In the genomic region with DNA sequence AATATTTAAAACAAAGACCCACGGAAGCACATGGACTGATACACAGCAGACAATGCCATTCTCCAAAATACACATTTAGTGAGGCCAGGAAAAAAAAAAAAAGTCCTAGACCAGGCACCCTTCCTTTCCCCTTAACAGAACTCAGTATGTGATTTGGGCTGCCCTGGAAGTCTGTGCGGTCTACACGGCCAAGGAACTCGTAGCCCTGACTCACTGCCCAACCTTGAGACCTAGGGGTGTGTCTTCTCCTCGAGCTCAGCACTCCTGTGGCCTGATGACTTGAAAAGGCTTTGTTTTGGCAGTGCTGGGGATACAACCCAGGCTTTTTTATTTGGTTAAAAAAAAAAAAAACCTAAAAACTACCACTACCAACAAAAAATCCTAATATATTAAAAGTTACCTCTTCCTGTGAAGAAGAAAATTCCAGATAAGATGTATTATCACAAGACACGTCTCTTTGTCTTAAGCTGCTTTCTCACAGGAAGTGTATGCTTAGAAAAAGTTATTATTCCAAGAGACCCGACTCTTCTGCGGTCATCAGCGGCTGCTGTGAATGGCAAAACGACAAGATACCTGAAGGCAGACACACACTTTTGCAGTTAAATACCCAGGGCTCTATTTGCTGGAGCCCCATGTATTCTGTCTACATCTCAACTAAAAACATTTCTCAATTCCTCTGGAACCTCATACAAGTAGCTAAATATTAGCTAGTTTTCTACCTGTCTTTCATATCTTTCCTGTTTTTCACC, we compare ENCODE assay signal across 7 mouse cellular contexts. TPM values are rescaled to one million over a fixed set of nuclear protein-coding genes. Genes with fewer than 3 reads are reported as not detected.
A peak's percentile ranks its signal among the peaks of the same experiment; 100 is the strongest.
DNase-seq lines count a peak whose midpoint lies in the region; ATAC-seq and TF ChIP-seq lines count a peak whose summit lies in the region.
"Not testable (repeated sequence)": the region's sequence is repeated elsewhere in the genome, so short reads cannot be mapped to it uniquely, and the experiment has no call there.
"Had no signal": no experiment of that assay in that cellular context is flagged by ENCODE, and none has a peak within 500 bp of the region (broad histone marks: within the 10 kb centered on the region; RNA-seq: fewer than 3 reads in every experiment).

No protein-coding gene starts in this region.

- TF ChIP-seq CTCF in intestine, postnatal 0 days (IDR thresholded peaks at IDR 0.05; ENCODE audit: low read depth); kidney, adult 2 months (conservative IDR thresholded peaks at IDR 0.05; ENCODE audit: insufficient read depth, insufficient read length, low read depth, low read length): not testable (repeated sequence)

- DNase-seq in adipocyte (ENCODE audit: low spot score) = peak; percentile 97
- peak; percentile 52 for DNase-seq in adrenal gland, adult 8-10 months
- peak; percentile 43 for DNase-seq in adrenal gland, postnatal 25 days
- peak; percentile 81 for DNase-seq in kidney, adult 2 months
- DNase-seq in kidney, postnatal 25 days = peak; percentile 41 to 67

- not testable (repeated sequence) for H3K27ac ChIP-seq in intestine, postnatal 0 days (ENCODE audit: low read depth, low read length); kidney, adult 2 months (ENCODE audit: insufficient read depth, low read depth, low read length)

- ATAC-seq in intestine, postnatal 0 days = 0 out of 2 replicates have a peak, but pooled peaks have one; percentile 33

- H3K9ac ChIP-seq in intestine, postnatal 0 days (ENCODE audit: low read depth, low read length) = not testable (repeated sequence)

- TF ChIP-seq POLR2A in kidney, adult 2 months (IDR thresholded peaks at IDR 0.05; ENCODE audit: low read depth, low read length) = not testable (repeated sequence)

- not testable (repeated sequence) for H3K4me3 ChIP-seq in intestine, postnatal 0 days (ENCODE audit: low read depth, low read length); kidney, adult 2 months (ENCODE audit: insufficient read depth, low read depth, low read length)

- not testable (repeated sequence) for H3K4me1 ChIP-seq in intestine, postnatal 0 days (replicated peaks; ENCODE audit: control insufficient read depth, insufficient read depth, low read length); kidney, adult 2 months (ENCODE audit: control insufficient read depth, insufficient read depth, low read length)

- not testable (repeated sequence) for H3K4me2 ChIP-seq in intestine, postnatal 0 days (replicated peaks; ENCODE audit: low read depth)

- H3K27me3 ChIP-seq in intestine, postnatal 0 days (replicated peaks; ENCODE audit: control insufficient read depth, insufficient read depth, low read length); kidney, adult 2 months (replicated peaks; ENCODE audit: control insufficient read depth, insufficient read depth, low read length): not testable (repeated sequence)

- H3K9me3 ChIP-seq in intestine, postnatal 0 days (ENCODE audit: control insufficient read depth) = not testable (repeated sequence)

- peaks cover 14% of the 10 kb centered on the region for H3K36me3 ChIP-seq in intestine, postnatal 0 days (ENCODE audit: control insufficient read depth, insufficient read depth)
- not testable (repeated sequence) for H3K36me3 ChIP-seq in kidney, adult 2 months (ENCODE audit: control insufficient read depth, insufficient read depth, low read length)

- WGBS in intestine, postnatal 0 days = 40% methylated on average over 9 of the region's 10 CpGs
- WGBS in kidney, adult 2 months = 54% methylated on average over 10 of the region's 10 CpGs

RNA-seq across cellular contexts. Expression of a gene that starts 11.9 kb away (rescaled TPM):
- 10 to 100 TPM; 16.6 to 24.2 (median 20.5) TPM for total RNA-seq in adrenal gland, adult 8-10 months (2022)
- 14.0 and 17.0 TPM in 2 replicates for total RNA-seq in adrenal gland, postnatal 25 days (2021)
- 13.5 TPM in 2 replicates for polyA plus RNA-seq in intestine, postnatal 0 days (2015; fragmentation: Nextera tagmentation; extraction: Ambion mirVana)
- 37.1 and 39.1 TPM in 2 replicates for polyA plus RNA-seq in kidney, adult 2 months (2012; rRNA removed)
- polyA plus RNA-seq: erythroblast, embryonic 14.5 days had no signal

RNA-seq across cellular contexts. Expression of a gene that starts 23.7 kb away (rescaled TPM):
- total RNA-seq in adrenal gland, adult 8-10 months (2022) = 10 to 100 TPM; 51.0 to 82.1 (median 68.5) TPM
- 50.3 and 61.9 TPM in 2 replicates for total RNA-seq in adrenal gland, postnatal 25 days (2021)
- 16.5 and 19.8 TPM in 2 replicates for polyA plus RNA-seq in intestine, postnatal 0 days (2015; fragmentation: Nextera tagmentation; extraction: Ambion mirVana)
- polyA plus RNA-seq in kidney, adult 2 months (2012; rRNA removed) = 21.9 and 22.9 TPM in 2 replicates

RNA-seq across cellular contexts. Expression of a gene that starts 58.2 kb away (rescaled TPM):
- 10 to 100 TPM; 13.3 to 21.0 (median 15.6) TPM for total RNA-seq in adrenal gland, adult 8-10 months (2022)
- 16.5 and 23.0 TPM in 2 replicates for total RNA-seq in adrenal gland, postnatal 25 days (2021)
- polyA plus RNA-seq in intestine, postnatal 0 days (2015; fragmentation: Nextera tagmentation; extraction: Ambion mirVana) = 13.5 and 16.2 TPM in 2 replicates
- polyA plus RNA-seq in kidney, adult 2 months (2012; rRNA removed) = 3.7 and 4.6 TPM in 2 replicates

Comparison
In these comparisons a context has a peak if more than half of its experiments do, and no peak if none do; other contexts are left out.
1. DNase-seq: peak in every context shown above with its lines; median percentile 97 in adipocyte; 81 in kidney, adult 2 months; 54 in kidney, postnatal 25 days; 52 in adrenal gland, adult 8-10 months; 43 in adrenal gland, postnatal 25 days.